Mouse (Mus musculus) gonadal fat pad, adult 2 months (tissue): ENCODE measurements around the gene Pyroxd2. TPM values are rescaled to one million over a fixed set of nuclear protein-coding genes. Genes with fewer than 3 reads are reported as not detected.
"Not testable (repeated sequence)": the region's sequence is repeated elsewhere in the genome, so short reads cannot be mapped to it uniquely, and the experiment has no call there.

Experiments used
- DNase-seq: peaks from one replicate; pipeline ENCODE4 v3.0.0-alpha.2; 2012; ENCODE audit warnings: low read depth
- polyA plus RNA-seq: library from polyadenylated mRNA; depleted of rRNA; stranded (reverse); fragments of >200 nt; gene quantifications from 2 replicates; pipeline ENCODE4 v1.2.3, GENCODE M21; 2012; rRNA removed

Gene Pyroxd2
- polyA plus RNA-seq, 1 experiment, result 30.1 TPM

DNA sequence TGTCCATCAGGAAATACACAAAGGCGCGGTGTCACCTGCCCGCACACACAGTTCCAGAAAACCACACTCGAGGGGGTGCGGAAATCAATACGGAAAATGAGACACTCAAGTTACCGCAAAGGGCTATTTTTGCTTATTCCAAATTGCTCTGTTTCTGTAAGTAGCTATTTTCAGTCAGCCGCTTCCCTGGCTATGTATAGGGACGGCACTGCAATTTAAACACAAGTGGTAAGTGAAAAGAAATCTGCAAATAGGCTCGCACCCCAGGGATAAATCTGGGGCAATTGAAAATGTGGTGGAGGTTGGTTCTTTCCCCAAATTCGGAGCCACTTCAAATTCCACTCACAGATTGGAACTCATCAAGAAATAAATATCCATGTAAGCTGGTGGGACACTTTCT is 63.3 kb downstream of the Pyroxd2 start:
- DNase-seq, result no peak

DNA sequence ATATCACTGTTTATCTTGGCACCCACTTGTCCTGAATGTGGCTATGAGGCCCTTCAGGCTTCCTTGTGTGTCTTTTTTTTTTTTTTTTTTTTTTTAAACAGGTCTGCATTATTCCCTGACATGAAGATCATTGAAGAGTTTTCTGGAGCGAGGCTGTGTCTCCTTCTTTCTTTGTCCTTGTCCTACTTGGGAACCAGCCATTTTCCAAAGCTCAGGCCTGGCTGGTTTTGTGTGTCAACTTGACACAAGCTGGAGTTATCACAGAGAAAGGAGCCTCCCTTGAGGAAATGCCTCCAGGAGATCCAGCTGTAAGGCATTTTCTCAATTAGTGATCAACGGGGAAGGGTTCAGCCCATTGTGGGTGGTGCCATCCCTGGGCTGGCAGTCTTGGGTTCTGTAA is 69.8 kb downstream of the Pyroxd2 start:
- DNase-seq, result not testable (repeated sequence)

DNA sequence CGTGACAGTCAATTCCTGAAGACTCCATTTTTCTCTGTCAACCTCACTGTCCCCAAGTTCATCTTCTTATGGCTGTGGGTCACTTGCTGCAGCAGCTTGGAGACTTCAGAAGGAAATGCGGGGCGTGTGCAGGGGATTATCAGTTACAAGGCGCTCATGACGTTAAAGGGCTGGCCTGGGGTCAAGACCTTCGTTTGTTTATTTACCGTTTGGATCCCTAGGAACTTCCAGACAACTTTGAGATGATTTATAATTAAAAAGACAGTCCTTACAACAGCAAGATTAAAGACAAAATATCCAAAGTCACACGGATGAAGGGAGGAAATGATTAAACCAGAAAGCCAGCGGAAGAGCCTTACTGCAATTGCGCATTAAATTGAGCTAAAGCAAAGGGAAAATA is 74.4 kb downstream of the Pyroxd2 start:
- DNase-seq, result no peak

DNA sequence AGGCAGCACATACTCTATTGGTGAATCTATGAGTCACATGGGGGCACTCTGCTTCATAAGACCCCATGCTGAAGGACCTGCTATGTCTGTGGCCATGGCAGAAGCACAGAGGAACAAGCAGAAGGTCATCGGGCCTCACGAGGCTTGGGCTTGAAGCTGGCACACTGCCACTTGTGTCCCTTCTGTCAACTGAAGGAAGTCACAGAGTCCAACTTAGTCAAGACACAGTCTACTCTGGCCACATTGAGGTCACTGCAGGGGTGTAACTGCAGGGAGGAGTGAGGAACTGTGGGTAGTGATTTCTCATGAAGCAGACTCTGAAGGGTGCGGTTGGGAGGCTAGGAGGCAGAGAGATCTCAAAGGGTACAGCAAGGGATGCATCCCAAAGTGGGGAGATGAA is 75.1 kb downstream of the Pyroxd2 start:
- DNase-seq, result no peak

DNA sequence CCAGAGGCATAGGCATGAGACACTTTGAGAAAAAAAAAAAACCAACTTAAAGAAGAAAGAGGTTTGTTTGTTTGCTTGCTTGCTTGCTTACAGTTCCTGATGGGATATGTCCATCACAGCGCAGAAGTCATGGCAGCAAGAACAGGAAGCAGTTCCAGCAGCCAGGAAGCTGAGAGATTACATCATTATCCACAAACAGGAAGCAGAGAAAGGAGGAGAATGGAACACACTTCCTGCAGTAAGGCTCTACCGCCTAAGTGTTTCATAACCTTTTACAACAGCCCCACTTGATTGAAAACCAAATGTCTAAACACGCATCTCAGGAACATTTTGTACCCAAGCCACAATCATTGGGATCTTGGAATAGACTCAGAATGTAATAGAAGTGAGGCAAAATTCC is 75.6 kb downstream of the Pyroxd2 start:
- DNase-seq, result no peak

Other genes starting within 250 kb of the Pyroxd2 start
- 4.5 and 6.1 TPM in 2 replicates for gene R3hcc1l, start 234.0 kb downstream of the Pyroxd2 start, polyA plus RNA-seq
- 2.5 and 2.7 TPM in 2 replicates for gene Loxl4, start 140.0 kb downstream of the Pyroxd2 start, polyA plus RNA-seq
- gene Hps1, start 27.2 kb upstream of the Pyroxd2 start, polyA plus RNA-seq, result 25.9 and 29.7 TPM in 2 replicates